Mouse (Mus musculus) brain, embryonic 14.5 days (tissue): ENCODE measurements around the gene Ly86.
A peak's percentile ranks its signal among the peaks of the same experiment; 100 is the strongest.

Source experiments
- CTCF ChIP-seq: fragments of 200-500 bp; IDR thresholded peaks from 2 replicates; pipeline ENCODE4 v1.5.1; 2012; ENCODE audit warnings: inconsistent platforms, mild to moderate bottlenecking, moderate library complexity, borderline replicate concordance; ENCODE audit not compliant: insufficient read depth, insufficient read length; ENCODE audit errors: extremely low read depth
- POLR2A ChIP-seq: fragments of 200-500 bp; IDR thresholded peaks from 2 replicates; pipeline ENCODE4 v1.6.1; 2012; ENCODE audit warnings: mild to moderate bottlenecking, inconsistent platforms, borderline replicate concordance; ENCODE audit not compliant: poor library complexity, insufficient read depth, insufficient read length, severe bottlenecking; ENCODE audit errors: extremely low read depth

GRCm38 (mm10) chr13:37312222-37312928 lies 32.6 kb upstream of the Ly86 start:
- TF ChIP-seq CTCF (peak; percentile 83), POLR2A (no peak)
